Mouse (Mus musculus): ENCODE measurements around the gene Lrrc43.
"Not testable (repeated sequence)": the region's sequence is repeated elsewhere in the genome, so short reads cannot be mapped to it uniquely, and the experiment has no call there.

The Lrrc43 gene
- long read RNA-seq, experiment 1: 0 reads
- long read RNA-seq, experiment 2: 0 reads

DNA sequence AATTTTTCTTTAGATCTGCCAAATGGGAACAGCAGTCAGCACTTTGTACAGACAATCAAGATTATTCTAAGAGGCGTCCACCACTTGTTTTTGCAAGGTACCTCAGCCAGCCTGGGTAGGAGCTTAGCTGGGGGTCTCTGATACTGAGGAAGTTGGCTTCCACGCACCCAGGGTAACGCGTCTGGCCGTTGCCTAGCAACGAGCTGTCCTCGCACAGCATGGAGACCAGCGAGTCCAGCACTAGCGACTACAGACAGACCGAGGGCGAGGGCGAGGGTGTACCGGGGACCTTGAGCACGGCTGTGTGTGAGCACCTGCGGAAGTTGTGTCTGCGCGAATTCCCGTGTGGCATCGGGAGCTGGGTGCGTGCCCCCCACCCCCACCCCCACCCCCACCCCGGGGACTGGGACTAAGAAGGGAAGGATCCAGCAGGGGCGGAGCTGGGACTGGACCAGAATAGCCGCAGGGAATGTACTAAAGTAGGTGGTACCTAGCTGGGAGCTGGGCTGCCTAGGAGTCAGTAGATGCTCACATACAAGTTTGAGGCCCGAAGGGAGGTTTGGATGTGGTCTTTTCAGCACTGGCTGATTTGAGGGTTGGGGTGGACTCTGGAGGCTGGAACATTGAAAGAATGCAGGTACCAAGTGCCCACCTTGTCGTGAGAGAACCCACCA lies at the start of gene Lrrc43, which contains the start of gene Il31:
Lrrc43 (plus strand) TSS at position 194 of the 674 bp plus-strand sequence.
Il31 (minus strand) TSS at position 378 of the 674 bp plus-strand sequence.
- intact Hi-C loops (cut with DNase I): no loop called here

DNA sequence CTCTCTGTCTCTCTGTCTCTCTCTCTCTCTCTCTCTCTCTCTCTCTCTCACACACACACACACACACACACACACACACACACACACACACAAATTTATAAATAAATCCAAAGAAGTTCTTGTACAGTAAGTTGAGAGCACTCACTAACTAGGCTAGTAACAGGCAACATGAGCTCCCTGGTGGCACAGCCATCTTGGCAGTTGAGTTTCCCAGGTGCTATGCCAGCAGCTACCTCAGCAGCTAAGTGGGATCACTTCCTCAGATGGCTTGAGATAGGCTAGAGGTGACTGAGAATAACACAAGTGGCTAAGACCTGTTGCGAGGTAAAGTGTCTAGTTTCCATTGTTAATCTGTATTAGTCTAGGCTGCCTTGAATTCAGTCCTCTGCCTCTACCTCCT lies 49.8 kb upstream of the Lrrc43 start:
- intact Hi-C loops (cut with DNase I): no loop called here

DNA sequence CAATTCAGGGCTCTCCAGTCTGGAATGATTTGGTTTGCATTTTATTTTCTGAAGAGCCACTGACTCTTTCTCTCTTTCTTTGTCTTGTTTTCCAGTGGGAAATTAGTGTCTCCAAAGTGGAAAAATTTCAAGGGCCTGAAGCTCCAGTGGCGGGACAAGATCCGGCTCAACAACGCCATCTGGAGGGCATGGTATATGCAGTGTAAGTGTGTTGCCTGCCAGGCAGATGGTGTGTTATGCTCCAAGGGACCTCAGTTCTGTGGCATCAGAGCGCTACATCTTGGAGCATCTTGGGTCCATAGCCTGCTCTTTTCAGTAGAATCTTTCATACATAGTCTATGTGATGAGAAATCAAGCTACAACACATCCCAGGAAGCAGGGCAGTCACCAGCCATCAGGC lies 49.2 kb upstream of the Lrrc43 start:
- intact Hi-C loops (cut with DNase I): loop anchor here (5.0 kb wide), 1 partner anchor 167 kb away; no protein-coding TSS in a partner anchor

DNA sequence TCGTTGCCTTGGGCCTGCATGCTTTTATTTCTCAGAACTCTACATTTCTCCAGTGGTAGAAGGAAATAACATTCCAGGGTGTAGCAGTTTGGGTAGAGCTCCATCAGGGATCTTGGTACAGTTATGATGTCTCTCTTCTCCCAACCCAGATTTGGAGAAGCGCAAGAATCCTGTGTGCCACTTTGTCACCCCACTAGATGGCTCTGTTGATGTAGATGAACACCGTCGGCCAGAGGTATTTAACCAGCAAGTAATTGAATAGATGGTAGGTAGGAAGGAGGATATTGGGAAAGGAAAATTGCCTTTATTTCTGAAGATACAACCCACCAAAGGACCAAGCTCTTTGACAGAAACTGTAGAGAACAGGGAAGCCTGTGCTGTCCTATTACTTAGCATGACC lies 48.4 kb upstream of the Lrrc43 start:
- intact Hi-C loops (cut with DNase I): loop anchor here (5.0 kb wide), 1 partner anchor 167 kb away; no protein-coding TSS in a partner anchor

DNA sequence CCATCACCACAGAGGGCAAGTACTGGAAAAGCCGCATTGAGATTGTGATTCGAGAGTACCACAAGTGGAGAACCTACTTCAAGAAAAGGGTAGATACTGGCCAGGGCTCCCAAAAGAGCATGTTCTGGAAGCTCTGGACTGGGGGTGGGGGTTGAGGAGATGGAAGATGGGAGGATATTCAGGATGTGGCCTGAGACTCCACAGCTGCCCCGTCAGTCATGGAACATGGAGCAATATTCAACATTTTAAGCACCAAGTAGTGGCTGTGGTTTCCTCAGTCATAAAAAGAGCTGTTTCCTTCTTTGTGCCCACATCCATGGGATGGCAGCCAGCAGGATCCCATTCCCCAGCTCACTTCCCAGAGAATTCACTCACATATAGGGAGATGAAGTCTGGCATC lies 46.8 kb upstream of the Lrrc43 start:
- intact Hi-C loops (cut with DNase I): loop anchor here (5.0 kb wide), 1 partner anchor 165 kb away; no protein-coding TSS in a partner anchor

DNA sequence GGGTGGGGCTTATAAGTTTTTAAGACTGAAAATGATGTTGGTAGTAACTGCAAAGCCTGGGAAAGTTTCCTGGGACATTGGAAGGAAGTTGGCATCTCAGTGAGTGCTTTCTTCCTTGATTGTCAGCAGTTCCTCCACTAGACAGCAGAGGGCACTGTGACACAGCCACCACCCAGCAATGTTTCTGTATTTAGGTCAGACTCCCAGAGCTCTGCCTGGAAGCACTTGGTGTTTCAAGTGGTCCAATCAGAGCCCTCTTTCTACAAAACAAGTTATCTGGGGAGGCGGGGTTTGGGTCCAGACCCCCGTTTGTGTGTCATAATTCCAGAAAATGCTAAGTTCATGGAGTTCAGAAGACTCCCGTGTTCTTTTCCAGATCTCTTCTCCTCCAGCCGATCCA lies 45.0 kb upstream of the Lrrc43 start:
- intact Hi-C loops (cut with DNase I): loop anchor here (1.0 to 5.0 kb wide), 2 partner anchors 55 to 163 kb away; no protein-coding TSS in a partner anchor

DNA sequence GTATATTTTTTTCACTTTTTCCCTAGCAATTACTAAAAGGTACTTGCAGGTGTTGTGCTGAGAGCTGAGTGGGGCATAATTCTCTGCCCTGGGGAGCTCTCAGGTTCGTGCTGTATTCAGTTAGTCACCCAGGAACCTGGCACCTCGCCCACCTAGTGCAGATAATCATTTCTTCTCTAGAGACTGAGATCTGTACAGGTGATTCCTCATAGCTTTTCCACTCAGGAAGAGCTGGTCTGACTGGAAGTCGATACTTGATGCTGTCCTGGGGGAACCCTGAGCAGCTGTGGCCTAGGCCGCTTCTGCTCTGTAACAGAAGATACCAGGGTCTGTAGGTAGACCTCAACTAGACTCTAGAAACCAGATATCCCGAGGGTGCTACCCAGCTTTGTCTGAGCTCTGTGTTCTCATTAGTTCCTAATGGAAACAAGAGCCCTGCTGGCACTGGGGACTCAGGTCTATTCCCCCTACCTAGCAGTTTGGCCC lies 44.2 kb upstream of the Lrrc43 start:
- intact Hi-C loops (cut with DNase I): loop anchor here (1.0 to 5.0 kb wide), 2 partner anchors 54 to 162 kb away; no protein-coding TSS in a partner anchor

DNA sequence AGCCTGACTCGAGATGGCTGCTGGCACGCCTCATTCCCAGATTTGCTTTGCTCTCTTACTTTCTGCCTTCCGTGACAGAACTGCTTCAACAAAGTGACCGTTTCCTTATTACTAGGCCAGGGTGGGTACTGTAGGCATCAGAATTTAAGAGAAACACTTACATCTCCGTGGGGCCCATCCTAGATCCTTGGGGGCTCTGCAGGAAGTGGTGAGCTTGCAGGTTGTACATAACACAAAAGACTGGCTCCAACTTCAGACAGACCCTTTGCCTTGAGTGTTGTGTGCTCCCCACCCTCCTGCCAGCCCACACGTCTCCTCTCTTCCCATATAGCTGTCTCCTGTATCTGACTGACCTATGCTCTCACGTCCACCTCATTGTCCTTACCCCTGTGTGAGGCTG lies 37.2 kb upstream of the Lrrc43 start:
- intact Hi-C loops (cut with DNase I): no loop called here

DNA sequence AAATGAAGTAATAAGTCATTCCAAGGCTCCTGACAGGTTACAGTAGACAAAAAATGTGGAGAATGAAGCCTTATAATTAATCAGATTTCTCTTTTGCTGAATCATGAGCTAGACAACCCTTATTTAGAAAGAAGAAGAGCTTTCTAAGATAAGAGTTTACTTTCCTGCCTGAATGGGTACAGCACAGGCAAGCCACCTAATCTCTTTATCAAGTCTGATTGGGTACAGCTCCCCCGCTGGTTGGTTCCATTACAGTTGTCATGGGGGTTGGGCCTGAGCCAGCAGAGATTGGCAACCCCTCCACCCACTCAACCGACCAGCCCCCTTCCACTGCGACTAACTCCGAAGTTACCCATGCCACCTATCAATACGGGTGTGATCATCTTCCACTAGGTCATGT lies 27.7 kb upstream of the Lrrc43 start:
- intact Hi-C loops (cut with DNase I): no loop called here

DNA sequence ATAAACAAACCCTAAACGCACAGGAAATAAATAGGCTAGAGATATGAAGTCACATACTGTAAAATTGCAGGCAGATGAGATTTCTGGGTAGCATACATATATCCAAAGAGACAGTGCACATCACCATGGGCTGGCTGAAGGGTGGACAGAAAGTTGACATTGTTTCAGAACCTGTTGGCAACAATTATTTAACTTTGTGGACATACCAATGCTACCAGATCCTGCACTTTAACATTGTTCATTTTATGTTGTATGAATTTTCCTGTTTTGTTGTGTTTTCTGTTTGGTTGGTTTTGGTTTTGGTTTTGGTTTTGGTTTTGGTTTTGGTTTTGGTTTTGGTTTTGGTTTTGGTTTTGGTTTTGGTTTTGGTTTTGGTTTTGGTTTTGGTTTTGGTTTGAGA lies 24.5 kb upstream of the Lrrc43 start:
- intact Hi-C loops (cut with DNase I): no loop called here

DNA sequence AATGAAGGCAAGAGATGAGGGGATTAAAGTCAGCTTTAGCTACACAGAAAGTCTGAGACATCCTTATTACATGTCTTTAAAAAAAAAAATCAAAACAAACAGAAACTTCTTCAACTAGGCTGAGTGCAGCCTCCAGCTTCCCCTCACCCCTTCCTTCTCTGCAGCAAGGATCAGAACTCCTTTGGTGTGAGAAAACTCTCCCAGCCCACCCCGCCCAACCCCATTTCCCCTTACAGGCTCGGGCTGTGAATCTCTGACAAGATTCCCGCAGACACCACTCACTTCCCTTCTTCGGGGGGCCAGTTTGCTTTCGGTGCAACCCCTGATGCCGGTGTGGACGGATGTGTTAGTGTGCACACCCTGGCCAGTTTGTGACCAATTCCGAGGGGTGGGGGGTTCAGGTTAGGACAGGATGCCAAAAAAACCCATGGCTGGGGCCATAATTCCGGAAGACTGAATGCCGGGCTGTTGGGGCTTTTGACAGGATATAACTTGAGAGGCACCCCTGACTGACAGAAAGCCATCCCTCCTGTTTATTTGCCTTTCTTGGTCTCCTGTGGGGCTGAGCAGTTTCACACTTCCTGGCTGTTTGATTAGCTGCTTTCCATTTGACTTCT lies 18.2 kb upstream of the Lrrc43 start:
- intact Hi-C loops (cut with DNase I): no loop called here

DNA sequence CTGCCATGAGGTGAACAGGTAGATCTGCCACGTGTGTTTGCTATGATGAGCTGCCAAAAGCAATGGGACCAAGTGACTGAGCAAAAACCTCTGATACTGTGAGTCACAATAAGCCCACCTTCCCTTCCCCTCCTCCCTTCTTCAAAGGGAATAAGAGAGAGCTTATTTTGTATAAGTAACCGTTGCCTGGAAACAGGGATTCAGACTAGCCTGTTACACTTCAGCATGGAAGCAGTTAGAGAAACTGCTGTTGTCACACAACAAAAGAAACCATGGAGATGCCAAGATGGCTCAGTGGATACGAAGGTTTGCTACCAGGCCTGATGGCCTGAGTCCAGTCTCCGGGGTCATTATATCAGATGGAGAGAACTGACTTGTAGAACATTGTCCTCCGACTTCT lies 15.3 kb upstream of the Lrrc43 start:
- intact Hi-C loops (cut with DNase I): no loop called here

DNA sequence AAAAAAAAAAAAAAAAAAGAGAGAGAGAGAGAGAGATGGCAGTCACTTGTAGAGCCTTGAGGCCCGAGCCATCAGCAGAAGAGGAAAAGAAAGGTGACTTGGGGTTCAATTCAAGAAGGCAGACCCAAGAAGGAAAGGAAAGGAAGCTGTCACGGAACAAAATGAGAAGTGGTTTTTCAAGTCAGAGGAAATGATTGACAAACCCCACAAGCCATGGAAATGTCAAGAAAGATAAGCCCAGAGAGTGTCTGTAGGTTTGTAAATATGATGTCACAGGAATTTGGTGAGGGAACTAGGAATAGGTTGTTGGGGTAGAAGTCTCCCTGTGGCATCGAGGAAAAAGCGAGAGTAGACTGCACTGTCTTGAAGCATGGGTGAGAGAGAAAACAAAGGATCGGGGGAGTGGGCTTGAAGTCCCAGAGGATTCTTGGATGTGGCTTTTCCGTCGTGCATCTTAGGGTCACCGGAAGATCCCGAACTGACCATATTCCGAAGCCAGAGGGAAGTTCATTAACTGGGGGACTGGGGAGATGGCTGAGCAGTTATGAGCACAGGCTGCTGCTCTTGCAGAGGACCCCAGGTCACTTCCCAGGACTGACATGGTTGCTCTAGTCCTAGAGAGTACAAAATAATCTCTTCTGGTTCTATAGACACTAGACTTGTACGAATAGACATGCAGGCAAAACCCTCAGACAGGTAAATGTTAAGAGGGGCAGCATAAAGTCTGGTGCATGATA lies 1.3 kb upstream of the Lrrc43 start:
- intact Hi-C loops (cut with DNase I): no loop called here

DNA sequence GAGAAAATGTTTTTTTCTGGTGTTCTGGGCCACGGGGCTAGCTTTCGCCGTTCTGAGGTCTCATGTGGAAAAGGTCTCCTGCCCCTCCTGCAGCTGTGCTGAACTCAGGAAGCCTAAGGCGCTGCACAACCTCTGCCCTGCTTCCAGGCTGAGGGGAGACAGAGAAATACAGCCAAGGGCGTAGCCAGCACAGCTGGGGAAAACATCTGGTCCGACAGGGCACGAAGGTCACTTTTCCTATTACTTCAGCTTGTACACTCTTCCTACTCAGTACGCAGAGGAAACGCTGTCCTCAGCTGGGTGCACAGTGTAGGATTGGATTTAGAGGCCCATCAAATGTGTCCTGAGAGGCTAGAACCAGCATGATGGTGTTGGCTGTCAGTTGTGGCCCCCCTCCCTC lies 830 bp downstream of the Lrrc43 start:
- intact Hi-C loops (cut with DNase I): no loop called here

DNA sequence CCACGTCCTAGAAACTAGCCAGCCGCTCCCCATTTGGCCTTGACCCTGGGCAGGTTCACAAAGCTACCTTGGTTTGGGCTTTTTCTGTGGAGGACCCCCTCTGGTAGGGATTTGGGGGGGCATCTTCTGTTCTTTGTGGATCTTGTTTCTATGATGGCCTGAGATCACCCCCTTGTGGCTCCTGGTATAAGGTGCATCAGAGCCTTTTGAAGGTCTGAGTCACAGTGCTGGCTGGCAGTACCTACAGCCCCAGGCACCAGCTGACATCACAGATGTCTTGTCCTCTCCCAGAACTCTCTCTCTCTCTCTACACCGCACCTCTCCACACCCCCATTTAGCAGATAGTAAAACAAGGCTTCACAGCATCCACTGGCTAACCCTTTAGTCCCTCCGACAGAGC lies 10.6 kb downstream of the Lrrc43 start:
- intact Hi-C loops (cut with DNase I): loop anchor here (1.0 to 5.0 kb wide), 2 partner anchors 55 to 127 kb away; no protein-coding TSS in a partner anchor

DNA sequence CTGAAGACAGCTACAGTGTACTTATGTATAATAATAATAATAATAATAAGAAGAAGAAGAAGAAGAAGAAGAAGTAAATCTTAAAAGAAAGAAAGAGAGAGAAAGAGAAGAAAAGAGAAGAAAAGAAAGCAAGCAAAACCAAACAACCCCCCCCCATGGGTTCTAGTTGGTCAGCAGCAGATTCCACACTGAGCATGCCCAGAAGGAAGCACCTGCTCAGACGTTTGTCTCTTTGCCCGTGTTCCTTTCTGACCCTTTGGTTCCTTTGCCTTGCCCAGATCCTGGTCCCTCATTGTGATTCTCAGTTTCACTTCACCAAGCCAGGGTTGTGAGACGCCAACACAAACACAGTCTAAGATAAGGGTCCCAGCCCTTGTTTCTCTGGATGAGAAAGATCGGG lies 12.9 kb downstream of the Lrrc43 start:
- intact Hi-C loops (cut with DNase I): loop anchor here (5.0 kb wide), 1 partner anchor 130 kb away; no protein-coding TSS in a partner anchor

DNA sequence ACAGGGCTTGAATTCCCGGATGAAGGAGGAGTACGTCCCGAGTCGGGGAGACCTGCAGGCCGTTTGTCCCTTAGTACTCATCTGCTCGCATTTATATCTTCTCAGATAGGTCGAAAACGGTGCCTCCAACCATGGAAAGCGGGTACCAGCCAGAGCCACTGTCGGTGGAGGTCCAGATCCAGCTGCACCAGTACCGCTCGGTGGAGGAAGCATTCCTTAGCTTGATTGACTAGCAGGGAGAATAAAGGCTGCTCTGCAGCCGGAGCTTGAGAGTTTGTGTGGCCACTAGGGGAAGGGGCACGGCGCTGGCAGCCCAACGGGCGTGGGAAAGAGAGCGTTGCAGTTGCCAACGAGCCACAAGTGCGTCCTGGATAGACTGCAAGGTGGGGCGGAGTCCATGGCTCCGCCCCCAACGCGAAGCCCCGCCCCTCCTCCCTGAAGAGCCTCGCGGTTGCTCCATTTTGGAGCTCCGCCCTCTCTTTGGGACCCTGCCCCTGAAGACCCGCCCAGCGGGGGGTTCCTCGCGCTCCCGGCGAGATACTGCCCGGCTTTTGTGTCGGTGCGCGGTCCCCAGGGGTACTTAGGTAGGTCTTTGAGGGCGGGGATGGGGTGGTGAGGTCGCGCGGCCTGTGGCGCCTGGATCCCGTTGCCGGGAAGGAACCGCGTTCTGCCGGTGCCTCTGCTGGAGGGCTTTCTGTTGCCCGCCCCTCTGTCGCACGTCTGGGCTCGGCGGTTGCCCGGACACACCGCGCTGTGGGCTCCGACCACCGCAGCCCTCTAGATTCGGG lies 19.0 kb downstream of the Lrrc43 start:
- intact Hi-C loops (cut with DNase I): no loop called here

DNA sequence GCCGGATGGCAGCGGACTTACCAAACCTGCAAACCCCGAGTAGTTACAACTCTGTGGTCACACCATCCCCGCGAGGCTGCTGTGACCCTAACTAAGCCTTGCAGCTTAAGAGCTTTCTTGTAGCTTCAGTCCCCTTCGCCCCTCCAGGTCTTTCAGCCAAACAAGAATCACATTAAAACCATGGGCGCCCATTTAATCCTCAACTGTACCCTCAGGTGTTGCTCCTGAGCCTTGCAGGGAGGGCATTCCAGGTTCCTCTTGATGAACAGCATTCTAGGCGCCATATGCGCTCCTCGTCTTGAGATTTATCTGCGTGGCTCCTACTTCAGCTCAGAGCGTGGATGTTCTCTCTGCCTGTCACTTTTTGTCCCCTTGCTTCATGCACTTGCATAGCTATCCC lies 19.8 kb downstream of the Lrrc43 start:
- intact Hi-C loops (cut with DNase I): no loop called here

DNA sequence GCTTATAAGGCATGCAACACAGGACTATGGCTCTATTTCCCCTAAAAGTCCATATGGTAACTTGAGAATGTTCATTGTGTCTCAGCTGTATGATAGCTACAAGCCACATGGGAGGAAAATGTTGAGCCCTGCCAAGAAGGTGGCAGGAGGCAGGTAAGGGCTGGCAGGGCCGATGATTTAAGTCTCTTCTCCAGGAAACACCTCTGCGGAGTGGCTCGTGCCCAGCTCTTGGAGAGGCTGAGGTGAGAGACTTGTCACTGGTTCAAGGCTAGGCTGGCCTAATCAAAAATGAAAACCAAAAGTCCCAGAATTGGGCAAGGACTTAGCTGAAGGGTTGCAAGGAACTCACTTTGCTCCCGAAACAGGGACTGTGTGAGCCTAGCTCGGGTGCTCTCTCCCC lies 21.1 kb downstream of the Lrrc43 start, which contains the start of gene B3gnt4:
B3gnt4 (plus strand) TSS at position 301 of the 400 bp plus-strand sequence.
- intact Hi-C loops (cut with DNase I): no loop called here

DNA sequence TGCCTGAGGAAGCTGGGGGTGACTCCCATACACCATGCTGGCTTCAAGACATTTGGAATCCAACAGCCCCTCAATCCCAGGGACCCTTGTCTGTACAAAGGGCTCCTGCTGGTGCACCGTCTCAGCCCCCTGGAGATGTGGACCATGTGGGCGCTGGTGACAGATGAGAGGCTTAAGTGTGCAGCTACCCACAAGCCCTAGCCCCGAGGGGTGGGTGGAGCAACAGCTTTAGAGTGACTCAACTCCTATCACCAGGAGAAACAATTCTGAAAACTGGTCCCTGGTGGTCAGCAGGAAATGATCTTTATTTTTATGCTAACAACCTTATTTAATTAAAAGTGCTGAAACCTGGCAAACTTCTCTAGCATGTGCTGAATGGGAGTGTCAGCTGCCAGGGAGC lies 22.3 kb downstream of the Lrrc43 start:
- intact Hi-C loops (cut with DNase I): not testable (repeated sequence)

DNA sequence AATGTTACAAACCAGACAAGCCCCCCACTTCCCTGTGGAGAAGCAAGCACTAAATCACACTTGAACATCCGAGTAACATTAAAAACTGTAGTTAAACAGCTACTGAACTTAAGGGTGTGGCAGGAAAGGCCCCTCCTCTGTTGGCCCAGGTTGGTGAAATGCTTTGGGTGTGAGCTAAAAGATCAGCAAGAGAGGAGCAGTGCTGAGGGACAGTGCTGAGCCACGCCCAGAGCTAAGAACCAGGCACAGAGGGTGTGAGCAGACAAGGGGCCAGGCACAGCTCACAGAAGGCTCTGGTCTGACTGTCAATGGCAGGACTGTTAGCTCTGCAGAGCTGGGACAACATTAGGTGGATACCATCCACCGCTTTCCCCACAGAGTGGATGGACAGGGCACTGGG lies 23.0 kb downstream of the Lrrc43 start:
- intact Hi-C loops (cut with DNase I): no loop called here
